Mouse (Mus musculus) liver, adult 2 months (tissue): ENCODE data around the gene Cpsf7.

ENCODE experiments used
- CTCF ChIP-seq: fragments of 200-500 bp; IDR thresholded peaks from 2 replicates; pipeline ENCODE4 v1.5.1; 2011; ENCODE audit warnings: low read depth, low read length, control low read depth
- POLR2A ChIP-seq: fragments of 200-500 bp; IDR thresholded peaks from 2 replicates; pipeline ENCODE4 v1.6.1; 2011; ENCODE audit warnings: low read length, control low read depth; ENCODE audit not compliant: insufficient read depth; ENCODE audit errors: extremely low read depth

GRCm38 (mm10) chr19:10502571-10502970 is 22.5 kb upstream of the Cpsf7 start:
- TF ChIP-seq CTCF (peak; percentile 92), POLR2A (no peak)
